Mouse (Mus musculus) CH12.LX (cell line): Measurements from ENCODE around the gene H2-Eb1. TPM values are rescaled to one million over a fixed set of nuclear protein-coding genes. Genes with fewer than 3 reads are reported as not detected.

Experiments
- DNase-seq: peaks from one replicate; pipeline ENCODE4 v3.0.0-alpha.2; 2013; ENCODE audit errors: extremely low read depth
- H3K27ac ChIP-seq: 2 replicates; pipeline ENCODE4 v1.5.1; 2012; ENCODE audit warnings: low read depth, mild to moderate bottlenecking, control low read depth, moderate library complexity; ENCODE audit not compliant: insufficient read depth
- H3K27me3 ChIP-seq: replicated peaks from 2 replicates; pipeline ENCODE3; 2012; ENCODE audit warnings: inconsistent platforms
- H3K36me3 ChIP-seq, 2 experiments: replicated peaks in 1 of 2; 2 replicates each; pipeline versions ENCODE3 to v1.6.1; 2012; ENCODE audit warnings: inconsistent platforms in 1 of 2, low read length in 1 of 2, mild to moderate bottlenecking in 1 of 2, mixed read lengths in 1 of 2, moderate library complexity in 1 of 2; ENCODE audit not compliant: control insufficient read depth in 1 of 2, insufficient read depth in 1 of 2
- H3K4me1 ChIP-seq, 2 experiments: 2 replicates each; pipeline ENCODE4 v1.6.1; 2012; ENCODE audit warnings: inconsistent platforms in 1 of 2, moderate library complexity in 1 of 2; ENCODE audit not compliant: insufficient read depth in 2 of 2, control insufficient read depth in 1 of 2
- H3K4me2 ChIP-seq: 2 replicates; pipeline ENCODE4 v1.6.1; 2012; ENCODE audit warnings: low read depth, mild to moderate bottlenecking, control low read depth; ENCODE audit not compliant: poor library complexity, insufficient read depth, severe bottlenecking
- H3K4me3 ChIP-seq, 3 experiments: fragments of 150-350 bp in 1 of 3; sonication (generic) in 1 of 3; replicated peaks in 1 of 3; 2 replicates each; pipeline versions ENCODE3 to v1.5.1; 2011 to 2012; ENCODE audit warnings: low read depth in 2 of 3, low read length in 2 of 3, mild to moderate bottlenecking in 2 of 3, moderate library complexity in 2 of 3, control low read depth in 1 of 3, improper control_type of control experiment in 1 of 3, inconsistent platforms in 1 of 3, mixed read lengths in 1 of 3; ENCODE audit not compliant: poor library complexity in 1 of 3
- H3K79me2 ChIP-seq: replicated peaks from 2 replicates; pipeline ENCODE4 v1.6.1; 2012; ENCODE audit warnings: mild to moderate bottlenecking, moderate library complexity; ENCODE audit not compliant: control insufficient read depth, poor library complexity, insufficient read depth, severe bottlenecking; ENCODE audit errors: extremely low read depth
- H3K9ac ChIP-seq: 2 replicates; pipeline ENCODE4 v1.6.1; 2012; ENCODE audit warnings: low read depth, mild to moderate bottlenecking, control low read depth, moderate library complexity; ENCODE audit not compliant: insufficient read depth
- H3K9me3 ChIP-seq: replicated peaks from 2 replicates; pipeline ENCODE3; 2012; ENCODE audit warnings: low read length, inconsistent platforms, mixed read lengths
- CHD2 ChIP-seq: IDR thresholded peaks from 2 replicates; pipeline ENCODE4 v1.6.1; 2011; ENCODE audit warnings: low read length, improper control_type of control experiment
- ELF1 ChIP-seq: IDR thresholded peaks from 2 replicates; pipeline ENCODE4 v1.6.1; 2014; ENCODE audit warnings: low read depth, mild to moderate bottlenecking, inconsistent platforms, low read length, improper control_type of control experiment
- ETS1 ChIP-seq: conservative IDR thresholded peaks from 2 replicates; pipeline ENCODE4 v1.6.1; 2012; ENCODE audit warnings: low read depth, mild to moderate bottlenecking, inconsistent platforms, low read length, improper control_type of control experiment, moderate library complexity
- GABPA ChIP-seq: IDR thresholded peaks from 2 replicates; pipeline ENCODE4 v1.6.1; 2012; ENCODE audit warnings: low read depth, low read length, improper control_type of control experiment, inconsistent platforms; ENCODE audit not compliant: insufficient replicate concordance
- HCFC1 ChIP-seq: IDR thresholded peaks from 2 replicates; pipeline ENCODE4 v1.6.1; 2012; ENCODE audit warnings: low read depth, mild to moderate bottlenecking, inconsistent platforms, low read length, improper control_type of control experiment
- IRF4 ChIP-seq: IDR thresholded peaks from 2 replicates; pipeline ENCODE4 v1.6.1; 2014; ENCODE audit warnings: low read depth, mild to moderate bottlenecking, inconsistent platforms, low read length, improper control_type of control experiment
- JUN ChIP-seq: IDR thresholded peaks from 2 replicates; pipeline ENCODE4 v1.6.1; 2011; ENCODE audit warnings: low read depth, mild to moderate bottlenecking, low read length, improper control_type of control experiment, moderate library complexity; ENCODE audit not compliant: insufficient read depth
- KAT2A ChIP-seq: IDR thresholded peaks from 2 replicates; pipeline ENCODE4 v1.6.1; 2012; ENCODE audit warnings: low read length, improper control_type of control experiment, inconsistent platforms; ENCODE audit not compliant: insufficient replicate concordance
- MXI1 ChIP-seq: IDR thresholded peaks from 2 replicates; pipeline ENCODE4 v1.6.1; 2011; ENCODE audit warnings: mild to moderate bottlenecking, low read depth, low read length, improper control_type of control experiment
- NELFE ChIP-seq: IDR thresholded peaks from 2 replicates; pipeline ENCODE4 v1.6.1; 2011; ENCODE audit warnings: low read depth, low read length, improper control_type of control experiment
- POLR2A ChIP-seq: IDR thresholded peaks from 2 replicates; pipeline ENCODE4 v1.6.1; 2011; ENCODE audit warnings: low read depth, mild to moderate bottlenecking, improper control_type of control experiment, low read length
- POLR2AphosphoS2 ChIP-seq: IDR thresholded peaks from 2 replicates; pipeline ENCODE4 v1.6.1; 2011; ENCODE audit warnings: low read depth, low read length, improper control_type of control experiment
- SMC3 ChIP-seq: IDR thresholded peaks from 2 replicates; pipeline ENCODE4 v1.6.1; 2011; ENCODE audit warnings: low read depth, low read length, improper control_type of control experiment
- TBP ChIP-seq: conservative IDR thresholded peaks from 2 replicates; pipeline ENCODE4 v1.6.1; 2011; ENCODE audit warnings: low read depth, low read length, improper control_type of control experiment
- UBTF ChIP-seq: IDR thresholded peaks from 2 replicates; pipeline ENCODE4 v1.6.1; 2012; ENCODE audit warnings: low read depth, mild to moderate bottlenecking, inconsistent platforms, low read length, improper control_type of control experiment, moderate library complexity
- USF1 ChIP-seq: IDR thresholded peaks from 2 replicates; pipeline ENCODE4 v1.6.1; 2014; ENCODE audit warnings: low read depth, mild to moderate bottlenecking, inconsistent platforms, low read length, improper control_type of control experiment
- USF2 ChIP-seq: conservative IDR thresholded peaks from 2 replicates; pipeline ENCODE4 v1.6.1; 2011; ENCODE audit warnings: low read depth, low read length, improper control_type of control experiment
- ZNF384 ChIP-seq: IDR thresholded peaks from 2 replicates; pipeline ENCODE4 v1.6.1; 2012; ENCODE audit warnings: low read depth, low read length, improper control_type of control experiment, inconsistent platforms
- dilution Hi-C: fragments of 300-500 bp; cut with MboI; formaldehyde crosslinking; loops from 2 replicates; pipeline ENCODE4 v1.14.3; 2020; ENCODE audit warnings: low sequenced_read_pairs; ENCODE audit not compliant: extremely low pct_unique_long_range_greater_than_20kb, extremely low pct_ligation_motif_present
- in situ Hi-C: fragments of 300-500 bp; cut with MboI; formaldehyde crosslinking; loops from 3 replicates; pipeline ENCODE4 v1.14.3; 2019; ENCODE audit warnings: low sequenced_read_pairs, low pct_ligation_motif_present, low pct_unique_long_range_greater_than_20kb, mixed read lengths
- polyA plus RNA-seq: library from polyadenylated mRNA; unstranded; fragments of >175 nt; gene quantifications from 2 replicates; pipeline ENCODE4 v1.2.1, GENCODE M21; 2012; ENCODE audit warnings: low read depth; ENCODE audit not compliant: insufficient read length
- total RNA-seq, 2 experiments: library from RNA; depleted of rRNA; stranded (reverse); fragments of 300-350 nt in 1 of 2; fragments of >200 nt in 1 of 2; gene quantifications; 2 replicates each; pipeline ENCODE4 v1.2.3; 2012 to 2014

Gene H2-Eb1
- total and polyA plus RNA-seq, 3 experiments = 511 to 898 (median 629) TPM

DNA sequence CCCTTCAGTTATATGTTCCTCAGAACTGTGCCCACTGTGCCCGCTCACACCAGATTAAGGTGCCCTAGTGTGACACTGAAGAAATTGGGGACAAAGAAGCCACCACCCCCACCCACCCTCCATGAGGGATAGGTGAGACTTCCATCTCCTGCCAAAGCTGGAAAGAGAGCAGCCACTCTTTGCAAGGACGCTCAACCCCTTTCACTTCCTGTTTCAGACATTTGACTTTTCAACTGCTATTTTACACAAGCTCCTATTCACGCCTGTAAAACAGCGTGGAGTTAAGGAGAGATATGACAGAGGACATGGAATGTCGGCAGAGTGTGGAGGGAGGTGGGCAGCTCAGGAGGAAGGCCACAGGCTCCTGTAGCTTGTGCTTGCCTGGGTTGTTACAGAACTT is 19.2 kb upstream of the H2-Eb1 start:
- Histone ChIP-seq H3K4me1 (peaks cover 7 to 28% of the 10 kb centered on the region in 2 experiments; a peak in 3 of 4 replicates), H3K9me3 (peaks cover 3% of the 10 kb centered on the region), H3K79me2 (peaks cover 4% of the 10 kb centered on the region; the same call in 1 of the 2 replicates), H3K27me3 (no peaks in the 10 kb centered on the region), H3K4me2 (peak overlapping the region; percentile 16; the same call in 1 of the 2 replicates), H3K9ac (no peak overlapping the region), H3K27ac (peak overlapping the region; percentile 57; the same call in 1 of the 2 replicates), H3K4me3 (peak overlapping the region; percentile 63 to 72 (median 69)), H3K36me3 (peaks cover 10 to 42% of the 10 kb centered on the region in 2 experiments)
- peak; percentile 42; the same call in 1 of the 2 replicates for TF ChIP-seq ELF1
- TF ChIP-seq GABPA = no peak
- peak; percentile 60 for TF ChIP-seq IRF4
- in situ Hi-C loops = no loop called here
- dilution Hi-C loops = no loop called here
- peak; percentile 51 for DNase-seq

DNA sequence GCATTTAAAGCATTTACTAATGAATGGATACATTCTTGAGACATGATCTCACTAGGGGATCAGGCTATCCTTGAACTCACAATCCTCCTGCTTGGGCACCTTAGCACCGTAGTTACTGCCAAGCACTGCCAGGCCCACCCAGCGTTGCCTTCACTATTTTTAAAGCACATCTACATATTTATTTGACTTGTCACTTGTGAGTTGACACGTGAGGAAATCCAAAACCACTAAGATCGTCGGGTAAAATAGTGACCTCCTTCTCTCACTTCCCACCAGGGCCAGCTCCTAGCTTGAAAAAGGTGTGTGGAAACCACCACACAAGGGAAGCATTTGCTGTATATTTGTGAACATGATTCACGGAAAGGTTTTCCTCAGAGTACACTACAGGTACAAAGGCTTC is 18.7 kb upstream of the H2-Eb1 start:
- TF ChIP-seq TBP = no peak
- no peak for TF ChIP-seq USF2
- TF ChIP-seq IRF4 = no peak
- TF ChIP-seq SMC3 = no peak
- TF ChIP-seq POLR2A = no peak
- no peak for TF ChIP-seq HCFC1
- TF ChIP-seq MXI1 = no peak
- TF ChIP-seq NELFE = no peak
- no peak for TF ChIP-seq JUN
- TF ChIP-seq ETS1 = no peak
- TF ChIP-seq ZNF384 = no peak
- TF ChIP-seq USF1 = no peak
- no peak for TF ChIP-seq POLR2AphosphoS2
- no peak for TF ChIP-seq UBTF
- no peak for TF ChIP-seq KAT2A
- no peak for TF ChIP-seq CHD2
- Histone ChIP-seq H3K36me3 (peaks cover 10 to 38% of the 10 kb centered on the region in 2 experiments), H3K79me2 (peaks cover 4% of the 10 kb centered on the region; the same call in 1 of the 2 replicates), H3K9me3 (peaks cover 3% of the 10 kb centered on the region), H3K4me1 (peaks cover 7 to 28% of the 10 kb centered on the region in 2 experiments; a peak in 3 of 4 replicates), H3K4me2 (peak overlapping the region; percentile 85), H3K27me3 (no peaks in the 10 kb centered on the region), H3K27ac (peak overlapping the region; percentile 57), H3K9ac (peak overlapping the region; percentile 94; the same call in 1 of the 2 replicates), H3K4me3 (peak overlapping the region; percentile 63 to 72 (median 69))
- dilution Hi-C loops = no loop called here
- in situ Hi-C loops = no loop called here
- no peak for DNase-seq
